Mouse (Mus musculus) liver, embryonic 14.5 days (tissue): ENCODE measurements at regions not wholly inside any gene's neighbourhood (a gene's known extent, or its start where the extent isn't known, plus 50 kb on each side); places are given as distances from the start of the nearest gene placed in this dataset.

ENCODE experiments used
- CTCF ChIP-seq: IDR thresholded peaks from 2 replicates; pipeline ENCODE4 v1.5.1; 2016; ENCODE audit warnings: antibody characterized with exemption, low read depth, control low read depth
- EP300 ChIP-seq: IDR thresholded peaks from 2 replicates; pipeline ENCODE4 v1.6.1; 2016; ENCODE audit warnings: antibody characterized with exemption, low read depth

- TF ChIP-seq CTCF (no peak), EP300 (no peak)
Measured at GRCm38 (mm10) chr6:100151447-100151846, 135.8 kb downstream of the Rybp start.
